Mouse (Mus musculus) left cerebral cortex, postnatal 4 days (tissue): ENCODE measurements around the gene Adprm. TPM values are rescaled to one million over a fixed set of nuclear protein-coding genes. Genes with fewer than 3 reads are reported as not detected.
A peak's percentile ranks its signal among the peaks of the same experiment; 100 is the strongest.
"Not testable (repeated sequence)": the region's sequence is repeated elsewhere in the genome, so short reads cannot be mapped to it uniquely, and the experiment has no call there.

Source experiments
- DNase-seq: peaks from one replicate; pipeline ENCODE4 v3.0.0-alpha.2; 2022
- intact Hi-C: fragments of 180-260 bp; cut with DNase I; formaldehyde crosslinking; loops from one replicate; pipeline ENCODE4 v1.15.1; 2025
- total RNA-seq, 2 experiments: library from RNA; stranded (reverse); gene quantifications; 2 replicates each; pipeline ENCODE4 v1.2.3; 2021

Adprm gene
- 10 to 100 TPM; 24.1 to 26.2 TPM for total RNA-seq

- peak; percentile 85 for DNase-seq
- intact Hi-C loops = no loop called here
Observed at GRCm38 (mm10) chr11:67052321-67052952, at the start of gene Adprm, which contains the start of gene Sco1. TSS of gene Adprm (minus strand) at chr11:67052594. TSS of gene Sco1 (plus strand) at chr11:67052670.

- intact Hi-C loops = no loop called here
- peak; percentile 53 for DNase-seq
Observed at GRCm38 (mm10) chr11:67101713-67102112, 49.3 kb upstream of the Adprm start.

- DNase-seq = no peak
- intact Hi-C loops = no loop called here
Observed at GRCm38 (mm10) chr11:67100169-67100568, 47.8 kb upstream of the Adprm start.

GRCm38 (mm10) chr11:67099241-67099640, 46.8 kb upstream of the Adprm start:
- intact Hi-C loops = no loop called here
- no peak for DNase-seq

GRCm38 (mm10) chr11:67098427-67098826, 46.0 kb upstream of the Adprm start:
- intact Hi-C loops = no loop called here
- no peak for DNase-seq

- DNase-seq = no peak
- intact Hi-C loops = no loop called here
Observed at GRCm38 (mm10) chr11:67097709-67098108, 45.3 kb upstream of the Adprm start.

GRCm38 (mm10) chr11:67094470-67094869, 42.1 kb upstream of the Adprm start:
- DNase-seq = no peak
- intact Hi-C loops = no loop called here

- intact Hi-C loops = no loop called here
- no peak for DNase-seq
Observed at GRCm38 (mm10) chr11:67093652-67094051, 41.3 kb upstream of the Adprm start.

GRCm38 (mm10) chr11:67093201-67093600, 40.8 kb upstream of the Adprm start:
- intact Hi-C loops = no loop called here

GRCm38 (mm10) chr11:67092354-67092753, 40.0 kb upstream of the Adprm start:
- intact Hi-C loops, DNase-seq: not testable (repeated sequence)

More at GRCm38 (mm10) chr11:67093201-67093600, 40.8 kb upstream of the Adprm start:
- DNase-seq = no peak

- DNase-seq = no peak
- intact Hi-C loops = loop anchor here (5.0 kb wide), 1 partner anchor 180 kb away; no protein-coding TSS in a partner anchor
Observed at GRCm38 (mm10) chr11:67087225-67087624, 34.8 kb upstream of the Adprm start.

GRCm38 (mm10) chr11:67086467-67087164, 34.2 kb upstream of the Adprm start:
- intact Hi-C loops = loop anchor here (5.0 kb wide), 1 partner anchor 179 kb away; no protein-coding TSS in a partner anchor
- DNase-seq = no peak

- intact Hi-C loops = loop anchor here (2.0 to 5.0 kb wide), 2 partner anchors 61 to 178 kb away; partner anchors contain the start of gene Tmem220
Observed at GRCm38 (mm10) chr11:67085489-67085888, 33.1 kb upstream of the Adprm start.

GRCm38 (mm10) chr11:67083712-67084340, 31.4 kb upstream of the Adprm start:
- intact Hi-C loops = loop anchor here (2.0 kb wide), 1 partner anchor 59 kb away; the partner anchor contains the start of gene Tmem220
- DNase-seq = no peak

More at GRCm38 (mm10) chr11:67085489-67085888, 33.1 kb upstream of the Adprm start:
- DNase-seq = peak; percentile 78

- intact Hi-C loops = no loop called here
- DNase-seq = no peak
Observed at GRCm38 (mm10) chr11:67083239-67083638, 30.8 kb upstream of the Adprm start.

GRCm38 (mm10) chr11:67082793-67083192, 30.4 kb upstream of the Adprm start:
- intact Hi-C loops = no loop called here
- DNase-seq = no peak

GRCm38 (mm10) chr11:67082188-67082587, 29.8 kb upstream of the Adprm start:
- DNase-seq = no peak
- intact Hi-C loops = no loop called here

GRCm38 (mm10) chr11:67081125-67081649, 28.8 kb upstream of the Adprm start:
- no peak for DNase-seq
- intact Hi-C loops = no loop called here

- intact Hi-C loops = no loop called here
- peak; percentile 68 for DNase-seq
Observed at GRCm38 (mm10) chr11:67080168-67080567, 27.8 kb upstream of the Adprm start.

GRCm38 (mm10) chr11:67079740-67080139, 27.3 kb upstream of the Adprm start:
- DNase-seq = no peak
- intact Hi-C loops = no loop called here

GRCm38 (mm10) chr11:67078888-67079287, 26.5 kb upstream of the Adprm start:
- no peak for DNase-seq
- intact Hi-C loops = no loop called here
